Mouse (Mus musculus) spleen, postnatal 36 days (tissue): ENCODE measurements around the gene Adal.

Experiments used
- DNase-seq, 2 experiments: peaks; one replicate each; pipeline ENCODE4 v3.0.0; 2022; ENCODE audit warnings: low spot score in 2 of 2, mixed read lengths in 1 of 2

The Adal gene

GRCm38 (mm10) chr2:121178828-121179479 lies 38.7 kb downstream of the Adal start:
- no peak for DNase-seq

- no peak for DNase-seq
Measured at GRCm38 (mm10) chr2:121183431-121183830, 43.2 kb downstream of the Adal start.

- DNase-seq, result no peak
Measured at GRCm38 (mm10) chr2:121184142-121184541, 43.9 kb downstream of the Adal start.

- DNase-seq, result no peak
Measured at GRCm38 (mm10) chr2:121188530-121188929, 48.3 kb downstream of the Adal start.

- DNase-seq, result no peak
Measured at GRCm38 (mm10) chr2:121195466-121195865, 55.2 kb downstream of the Adal start.

- DNase-seq, result no peak
Measured at GRCm38 (mm10) chr2:121204276-121204675, 64.0 kb downstream of the Adal start.
